Mouse (Mus musculus) thymus, postnatal 36 days (tissue): ENCODE results near the gene Cd5.

Source experiments
- DNase-seq, 2 experiments: peaks; one replicate each; pipeline ENCODE4 v3.0.0; 2022; ENCODE audit warnings: mixed read lengths in 2 of 2

Cd5 gene

GRCm38 (mm10) chr19:10699851-10700250 lies 39.0 kb downstream of the Cd5 start:
- peak in 1 of 2 experiments; percentile 3 for DNase-seq

GRCm38 (mm10) chr19:10698131-10698991 lies 40.4 kb downstream of the Cd5 start:
- peak in 1 of 2 experiments; percentile 6 for DNase-seq

- DNase-seq, result no peak
These were observed 43.0 kb downstream of the Cd5 start for GRCm38 (mm10) chr19:10695801-10696200.

GRCm38 (mm10) chr19:10693926-10694682 lies 44.7 kb downstream of the Cd5 start:
- DNase-seq, result no peak

- DNase-seq, result no peak
These were observed 46.4 kb downstream of the Cd5 start for GRCm38 (mm10) chr19:10692361-10692760.

GRCm38 (mm10) chr19:10691660-10692059 lies 47.1 kb downstream of the Cd5 start:
- no peak for DNase-seq

GRCm38 (mm10) chr19:10691121-10691520 lies 47.7 kb downstream of the Cd5 start:
- no peak for DNase-seq

GRCm38 (mm10) chr19:10690336-10690735 lies 48.5 kb downstream of the Cd5 start:
- no peak for DNase-seq

- no peak for DNase-seq
These were observed 49.2 kb downstream of the Cd5 start for GRCm38 (mm10) chr19:10689470-10690166.

- DNase-seq, result peak; percentile 85 to 97
These were observed 50.1 kb downstream of the Cd5 start, which contains the start of gene Vps37c for GRCm38 (mm10) chr19:10688537-10689352. Gene Vps37c, plus strand, starts transcription at chr19:10688735.

GRCm38 (mm10) chr19:10685727-10686126 lies 53.1 kb downstream of the Cd5 start:
- no peak for DNase-seq

GRCm38 (mm10) chr19:10685081-10685480 lies 53.7 kb downstream of the Cd5 start:
- DNase-seq, result no peak

GRCm38 (mm10) chr19:10681571-10681970 lies 57.2 kb downstream of the Cd5 start:
- DNase-seq, result no peak

- DNase-seq, result no peak
These were observed 60.1 kb downstream of the Cd5 start for GRCm38 (mm10) chr19:10678772-10679067.

GRCm38 (mm10) chr19:10677915-10678771 lies 60.7 kb downstream of the Cd5 start, which contains the start of gene Pga5:
Gene Pga5, minus strand, starts transcription at chr19:10678071.
- DNase-seq, result peak; percentile 45 to 51

GRCm38 (mm10) chr19:10676656-10677055 lies 62.1 kb downstream of the Cd5 start:
- DNase-seq, result no peak

- DNase-seq, result no peak
These were observed 65.5 kb downstream of the Cd5 start for GRCm38 (mm10) chr19:10673275-10673674.

- DNase-seq, result no peak
These were observed 66.9 kb downstream of the Cd5 start for GRCm38 (mm10) chr19:10671854-10672417.

- DNase-seq, result no peak
These were observed 67.5 kb downstream of the Cd5 start for GRCm38 (mm10) chr19:10671319-10671718.
